Mouse (Mus musculus) myocyte (in vitro differentiated cells): ENCODE measurements around the gene Prss27. TPM values are rescaled to one million over a fixed set of nuclear protein-coding genes. Genes with fewer than 3 reads are reported as not detected.

Source experiments
- H3K27me3 ChIP-seq: one replicate; pipeline ENCODE4 v1.6.1; 2011; ENCODE audit not compliant: control insufficient read depth, insufficient read depth, insufficient read length
- H3K36me3 ChIP-seq: one replicate; pipeline ENCODE4 v1.6.1; 2011; ENCODE audit not compliant: control insufficient read depth, insufficient read depth
- H3K4me2 ChIP-seq: one replicate; pipeline ENCODE4 v1.6.1; 2011; ENCODE audit warnings: low read depth, control low read depth
- H3K4me3 ChIP-seq: one replicate; pipeline ENCODE4 v1.5.1; 2011; ENCODE audit warnings: mild to moderate bottlenecking, control low read depth, moderate library complexity
- H3K79me2 ChIP-seq: one replicate; pipeline ENCODE4 v1.6.1; 2011; ENCODE audit not compliant: control insufficient read depth, insufficient read depth
- H3ac ChIP-seq: one replicate; pipeline ENCODE4 v1.6.1; 2011; ENCODE audit not compliant: control insufficient read depth, insufficient read length
- CEBPB ChIP-seq: IDR thresholded peaks from 2 replicates; pipeline ENCODE4 v1.6.1; 2011; ENCODE audit warnings: mild to moderate bottlenecking, moderate library complexity; ENCODE audit not compliant: poor library complexity, insufficient read depth, severe bottlenecking
- E2F4 ChIP-seq: IDR thresholded peaks from one replicate; pipeline ENCODE4 v1.6.1; 2011; ENCODE audit warnings: mild to moderate bottlenecking, control low read depth, moderate library complexity; ENCODE audit not compliant: insufficient read depth
- MAX ChIP-seq: IDR thresholded peaks from one replicate; pipeline ENCODE4 v1.6.1; 2011; ENCODE audit warnings: low read depth, mild to moderate bottlenecking, control low read depth
- MYOD1 ChIP-seq, 3 experiments: IDR thresholded peaks; one replicate each; pipeline ENCODE4 v1.6.1; 2011; ENCODE audit warnings: control low read depth in 2 of 3, low read depth in 2 of 3, mild to moderate bottlenecking in 2 of 3, moderate library complexity in 1 of 3; ENCODE audit not compliant: insufficient read length in 2 of 3, control insufficient read depth in 1 of 3
- MYOG ChIP-seq, 3 experiments: IDR thresholded peaks; one replicate each; pipeline ENCODE4 v1.6.1; 2011; ENCODE audit warnings: control low read depth in 2 of 3, low read depth in 2 of 3, mild to moderate bottlenecking in 2 of 3; ENCODE audit not compliant: insufficient read length in 2 of 3, control insufficient read depth in 1 of 3, insufficient read depth in 1 of 3
- POLR2A ChIP-seq: IDR thresholded peaks from one replicate; pipeline ENCODE4 v1.6.1; 2011; ENCODE audit warnings: low read depth, mild to moderate bottlenecking, control low read depth, moderate library complexity; ENCODE audit not compliant: insufficient read length
- POLR2AphosphoS2 ChIP-seq: IDR thresholded peaks from one replicate; pipeline ENCODE4 v1.6.1; 2011; ENCODE audit warnings: low read depth, control low read depth; ENCODE audit not compliant: insufficient read length
- REST ChIP-seq: IDR thresholded peaks from one replicate; pipeline ENCODE4 v1.6.1; 2011; ENCODE audit warnings: mild to moderate bottlenecking, control low read depth, moderate library complexity; ENCODE audit not compliant: insufficient read depth, insufficient read length
- SRF ChIP-seq: IDR thresholded peaks from one replicate; pipeline ENCODE4 v1.6.1; 2011; ENCODE audit warnings: low read depth; ENCODE audit not compliant: control insufficient read depth, insufficient read length
- TCF12 ChIP-seq: IDR thresholded peaks from one replicate; pipeline ENCODE4 v1.6.1; 2011; ENCODE audit warnings: mild to moderate bottlenecking, control low read depth; ENCODE audit not compliant: poor library complexity, insufficient read depth, severe bottlenecking
- TCF3 ChIP-seq: IDR thresholded peaks from one replicate; pipeline ENCODE4 v1.6.1; 2011; ENCODE audit warnings: low read depth, control low read depth; ENCODE audit not compliant: insufficient read length
- USF1 ChIP-seq: IDR thresholded peaks from one replicate; pipeline ENCODE4 v1.6.1; 2011; ENCODE audit warnings: low read depth, mild to moderate bottlenecking, control low read depth, moderate library complexity
- polyA plus RNA-seq: library from polyadenylated mRNA; unstranded; fragments of >200 nt; fragmentation: generic; extraction: Trizol; gene quantifications from one replicate; pipeline ENCODE4 v1.2.1, GENCODE M21; 2012; ENCODE audit warnings: missing spikeins

The Prss27 gene
- polyA plus RNA-seq, 1 experiment: 0.14 TPM

GRCm38 (mm10) chr17:24049008-24049407, 11.1 kb downstream of the Prss27 start:
- Histone ChIP-seq H3ac (no peak overlapping the region), H3K4me3 (no peak overlapping the region), H3K36me3 (peaks cover 27% of the 10 kb centered on the region), H3K27me3 (no peaks in the 10 kb centered on the region), H3K79me2 (no peaks in the 10 kb centered on the region), H3K4me2 (no peak overlapping the region)
- peak in 2 of 3 experiments; percentile 26 to 70 for TF ChIP-seq MYOD1 (IDR thresholded peaks at IDR 0.05; ENCODE audit: control insufficient read depth in 1 of 3, insufficient read length in 2 of 3, low read depth in 2 of 3)
- TF ChIP-seq CEBPB: no peak
- TF ChIP-seq POLR2AphosphoS2: no peak
- TF ChIP-seq MYOG (IDR thresholded peaks at IDR 0.05; ENCODE audit: control insufficient read depth in 1 of 3, insufficient read depth in 1 of 3, insufficient read length in 2 of 3, low read depth in 2 of 3): peak in 2 of 3 experiments; percentile 9 to 78

GRCm38 (mm10) chr17:24056636-24057625, 19.0 kb downstream of the Prss27 start:
- Histone ChIP-seq H3ac (no peak overlapping the region), H3K79me2 (no peaks in the 10 kb centered on the region)
- no peak for TF ChIP-seq MAX
- TF ChIP-seq MYOD1 (IDR thresholded peaks at IDR 0.05; ENCODE audit: control insufficient read depth in 1 of 3, insufficient read length in 2 of 3, low read depth in 2 of 3): peak in 2 of 3 experiments; percentile 21 to 79
- TF ChIP-seq MYOG (IDR thresholded peaks at IDR 0.05; ENCODE audit: control insufficient read depth in 1 of 3, insufficient read depth in 1 of 3, insufficient read length in 2 of 3, low read depth in 2 of 3): peak; percentile 13 to 83 (median 61)

GRCm38 (mm10) chr17:24057730-24058245, 19.8 kb downstream of the Prss27 start:
- TF ChIP-seq MYOG (IDR thresholded peaks at IDR 0.05; ENCODE audit: control insufficient read depth in 1 of 3, insufficient read depth in 1 of 3, insufficient read length in 2 of 3, low read depth in 2 of 3) (peak in 2 of 3 experiments; percentile 47 to 57), MYOD1 (IDR thresholded peaks at IDR 0.05; ENCODE audit: control insufficient read depth in 1 of 3, insufficient read length in 2 of 3, low read depth in 2 of 3) (peak; percentile 4 to 72 (median 30)), TCF12 (peak; percentile 22), TCF3 (no peak), USF1 (no peak)
- Histone ChIP-seq H3ac (no peak overlapping the region), H3K36me3 (peaks cover 36% of the 10 kb centered on the region), H3K4me3 (no peak overlapping the region), H3K4me2 (no peak overlapping the region), H3K79me2 (peaks cover under 1% of the 10 kb centered on the region), H3K27me3 (no peaks in the 10 kb centered on the region)

More at GRCm38 (mm10) chr17:24056636-24057625, 19.0 kb downstream of the Prss27 start:
- Histone ChIP-seq H3K4me2 (no peak overlapping the region), H3K27me3 (no peaks in the 10 kb centered on the region), H3K36me3 (peaks cover 38% of the 10 kb centered on the region), H3K4me3 (no peak overlapping the region)

- Histone ChIP-seq H3K79me2 (peaks cover 43% of the 10 kb centered on the region), H3ac (no peak overlapping the region), H3K4me3 (no peak overlapping the region), H3K4me2 (no peak overlapping the region), H3K36me3 (peaks cover 13% of the 10 kb centered on the region), H3K27me3 (no peaks in the 10 kb centered on the region)
- no peak for TF ChIP-seq MYOD1 (IDR thresholded peaks at IDR 0.05; ENCODE audit: control insufficient read depth in 1 of 3, insufficient read length in 2 of 3, low read depth in 2 of 3)
- TF ChIP-seq POLR2AphosphoS2: no peak
- no peak for TF ChIP-seq REST
- TF ChIP-seq MAX: no peak
- no peak for TF ChIP-seq CEBPB
- TF ChIP-seq TCF12: no peak
- TF ChIP-seq SRF: no peak
- no peak for TF ChIP-seq E2F4
- TF ChIP-seq POLR2A: no peak
- TF ChIP-seq TCF3: no peak
- no peak for TF ChIP-seq MYOG (IDR thresholded peaks at IDR 0.05; ENCODE audit: control insufficient read depth in 1 of 3, insufficient read depth in 1 of 3, insufficient read length in 2 of 3, low read depth in 2 of 3)
- TF ChIP-seq USF1: no peak
Observed at GRCm38 (mm10) chr17:24062459-24063155, 24.7 kb downstream of the Prss27 start.
